Mouse (Mus musculus): ENCODE results near the gene Tmem138. TPM values are rescaled to one million over a fixed set of nuclear protein-coding genes. Genes with fewer than 3 reads are reported as not detected.
"Not testable (repeated sequence)": the region's sequence is repeated elsewhere in the genome, so short reads cannot be mapped to it uniquely, and the experiment has no call there.

The Tmem138 gene
- total RNA-seq, 2 experiments from 2014 or later: 8.6 to 8.7 TPM

GRCm38 (mm10) chr19:10580102-10580501 lies 2.9 kb upstream of the Tmem138 start:
- no peak for DNase-seq

GRCm38 (mm10) chr19:10569627-10570026 lies 7.5 kb downstream of the Tmem138 start:
- DNase-seq: no peak

GRCm38 (mm10) chr19:10565217-10565616 lies 11.9 kb downstream of the Tmem138 start:
- no peak for DNase-seq

GRCm38 (mm10) chr19:10564278-10564677 lies 12.9 kb downstream of the Tmem138 start:
- DNase-seq: no peak

- no peak for DNase-seq
Observed at GRCm38 (mm10) chr19:10562351-10562750, 14.8 kb downstream of the Tmem138 start.

GRCm38 (mm10) chr19:10561558-10562314 lies 15.4 kb downstream of the Tmem138 start:
- DNase-seq: peak; percentile 40

GRCm38 (mm10) chr19:10560108-10560507 lies 17.1 kb downstream of the Tmem138 start:
- DNase-seq: peak; percentile 10

- not testable (repeated sequence) for DNase-seq
Observed at GRCm38 (mm10) chr19:10557837-10558375, 19.3 kb downstream of the Tmem138 start.

- DNase-seq: no peak
Observed at GRCm38 (mm10) chr19:10557430-10557829, 19.7 kb downstream of the Tmem138 start.

GRCm38 (mm10) chr19:10557001-10557400 lies 20.2 kb downstream of the Tmem138 start:
- DNase-seq: no peak

- peak; percentile 90 for DNase-seq
Observed at GRCm38 (mm10) chr19:10555624-10556510, 21.3 kb downstream of the Tmem138 start, which contains the start of gene Tmem216. Gene Tmem216, minus strand, starts transcription at chr19:10556238.

GRCm38 (mm10) chr19:10539454-10539853 lies 37.7 kb downstream of the Tmem138 start:
- no peak for DNase-seq

- DNase-seq: no peak
Observed at GRCm38 (mm10) chr19:10530082-10530481, 47.1 kb downstream of the Tmem138 start.

- DNase-seq: no peak
Observed at GRCm38 (mm10) chr19:10525910-10526309, 51.3 kb downstream of the Tmem138 start, which contains the start of gene Sdhaf2. Gene Sdhaf2, minus strand, starts transcription at chr19:10526142.

- DNase-seq: peak; percentile 94
Observed at GRCm38 (mm10) chr19:10525106-10525901, 51.9 kb downstream of the Tmem138 start, which contains the start of gene Cpsf7. Gene Cpsf7, plus strand, starts transcription at chr19:10525266.

GRCm38 (mm10) chr19:10524784-10525105 lies 52.4 kb downstream of the Tmem138 start:
- no peak for DNase-seq

- no peak for DNase-seq
Observed at GRCm38 (mm10) chr19:10523483-10524080, 53.6 kb downstream of the Tmem138 start.

GRCm38 (mm10) chr19:10521926-10522325 lies 55.2 kb downstream of the Tmem138 start:
- no peak for DNase-seq
